Mouse (Mus musculus): ENCODE data around the gene Adora3.

- no peak for TF ChIP-seq CTCF (IDR thresholded peaks at IDR 0.05; ENCODE audit: low read depth, low read length)
- no peak for TF ChIP-seq POLR2A (IDR thresholded peaks at IDR 0.05; ENCODE audit: insufficient read depth, low read length)
- no peak for TF ChIP-seq EP300 (IDR thresholded peaks at IDR 0.05; ENCODE audit: insufficient read depth, low read depth, low read length)
Measured at GRCm38 (mm10) chr3:105957235-105957634, 86.6 kb downstream of the Adora3 start.

All from ES-Bruce4 (cell line).